Comparison of ENCODE assay signal across 28 mouse cellular contexts in genomic region chr10:19659953-19660352, GRCm38 (mm10). TPM values are rescaled to one million over a fixed set of nuclear protein-coding genes. Genes with fewer than 3 reads are reported as not detected.
"Had no signal": no experiment of that assay in that cellular context is flagged by ENCODE, and none has a peak within 500 bp of the region (broad histone marks: within the 10 kb centered on the region; RNA-seq: fewer than 3 reads in every experiment).

No protein-coding gene starts in this region.

- ATAC-seq: intestine, postnatal 0 days; midbrain, embryonic 13.5 days; midbrain, embryonic 16.5 days had no signal

- H3K9ac ChIP-seq: liver, embryonic 13.5 days; midbrain, embryonic 13.5 days; neural tube, embryonic 13.5 days; stomach, embryonic 15.5 days had no signal

- H3K4me3 ChIP-seq: layer of hippocampus, adult 2 months; liver, embryonic 13.5 days; megakaryocyte, embryonic 14.5 days; midbrain, embryonic 10.5 days; midbrain, embryonic 13.5 days; myocyte; neural tube, embryonic 13.5 days; stomach, embryonic 15.5 days had no signal

- H3K9me3 ChIP-seq: liver, embryonic 13.5 days; megakaryocyte, embryonic 14.5 days; midbrain, embryonic 10.5 days; midbrain, embryonic 13.5 days; neural tube, embryonic 13.5 days; stomach, embryonic 15.5 days had no signal

- H3K36me3 ChIP-seq: liver, embryonic 13.5 days; midbrain, embryonic 10.5 days; midbrain, embryonic 13.5 days; neural tube, embryonic 13.5 days; stomach, embryonic 15.5 days had no signal

- DNase-seq: kidney, adult 2 months; kidney, postnatal 25 days; layer of hippocampus, adult 9-11 months; liver, embryonic 13.5 days; lung, adult 2 months; lung, postnatal 36 days; thymus, postnatal 25 days had no signal

- H3K4me2 ChIP-seq: liver, embryonic 13.5 days; midbrain, embryonic 13.5 days; neural tube, embryonic 13.5 days; stomach, embryonic 15.5 days had no signal

- H3K27ac ChIP-seq: kidney, postnatal 0 days; layer of hippocampus, adult 2 months; liver, embryonic 13.5 days; midbrain, embryonic 10.5 days; midbrain, embryonic 13.5 days; neural tube, embryonic 13.5 days; stomach, embryonic 15.5 days had no signal

- H3K4me1 ChIP-seq: liver, embryonic 13.5 days; midbrain, embryonic 10.5 days; midbrain, embryonic 13.5 days; neural tube, embryonic 13.5 days; stomach, embryonic 15.5 days had no signal

- H3K27me3 ChIP-seq: liver, embryonic 13.5 days; megakaryocyte, embryonic 14.5 days; midbrain, embryonic 13.5 days; neural tube, embryonic 13.5 days; stomach, embryonic 15.5 days had no signal

RNA-seq across cellular contexts. Expression of gene Il22ra2, which starts 38.2 kb away (rescaled TPM):
- total RNA-seq: layer of hippocampus, adult 2 months; layer of hippocampus, postnatal 25 days; left cerebral cortex, adult 18-20 months; left cerebral cortex, postnatal 25 days; liver, adult 2 months had no signal
- polyA plus RNA-seq: intestine, embryonic 14.5 days; kidney, embryonic 14.5 days; kidney, postnatal 0 days; limb, embryonic 11.5 days; liver, adult 2 months; liver, embryonic 16.5 days; lung, embryonic 16.5 days; midbrain, embryonic 10.5 days; midbrain, embryonic 13.5 days; midbrain, embryonic 16.5 days; myocyte; neural tube, embryonic 13.5 days had no signal

RNA-seq across cellular contexts. Expression of gene Il20ra, which starts 52.4 kb away (rescaled TPM):
- total RNA-seq: layer of hippocampus, adult 2 months; layer of hippocampus, postnatal 25 days; liver, adult 2 months; monocyte, adult 5-6 weeks had no signal
- polyA plus RNA-seq: kidney, embryonic 14.5 days; large intestine, adult 2 months; liver, adult 2 months; myocyte; neural tube, embryonic 13.5 days had no signal
